In the genomic region with DNA sequence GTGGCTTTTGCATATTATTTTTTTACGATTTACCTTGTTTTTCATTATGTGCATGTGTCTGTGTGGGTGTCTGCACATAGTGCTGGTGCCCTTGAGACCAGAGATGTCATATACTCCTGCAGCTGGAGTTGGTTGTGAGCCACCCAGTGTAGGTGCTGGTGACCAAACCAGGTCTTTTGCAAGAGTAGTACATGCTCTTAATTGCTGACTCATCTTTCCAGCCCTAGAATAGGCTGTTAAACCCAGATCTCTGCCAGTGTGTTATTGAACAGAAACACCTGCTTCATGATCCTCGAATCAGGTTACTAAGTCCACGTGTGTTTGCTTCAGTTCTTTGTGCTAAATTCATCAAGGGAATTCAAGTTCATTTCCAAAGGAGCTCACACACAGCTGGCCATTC, we compare ENCODE assay signal across 21 mouse cellular contexts. TPM values are rescaled to one million over a fixed set of nuclear protein-coding genes. Genes with fewer than 3 reads are reported as not detected.
DNase-seq lines count a peak whose midpoint lies in the region; ATAC-seq and TF ChIP-seq lines count a peak whose summit lies in the region.
"Had no signal": no experiment of that assay in that cellular context is flagged by ENCODE, and none has a peak within 500 bp of the region (broad histone marks: within the 10 kb centered on the region; RNA-seq: fewer than 3 reads in every experiment).

No protein-coding gene starts in this region.

- DNase-seq in 416B (ENCODE audit: low read depth): peak; percentile 28
- no peak for DNase-seq in CH12.LX (ENCODE audit: extremely low read depth)
- DNase-seq in hindbrain, embryonic 11.5 days (ENCODE audit: low spot score): no peak
- no peak for DNase-seq in left cerebral cortex, postnatal 4 days
- DNase-seq: adrenal gland, adult 2 months; adrenal gland, postnatal 10 days; adrenal gland, postnatal 25 days; cerebellum, adult 11-12 months; cerebellum, adult 2 months; cerebellum, adult 9-10 months; cerebellum, postnatal 10 days; cerebellum, postnatal 25 days; forebrain, postnatal 0 days had no signal

- TF ChIP-seq RAD21 in CH12.LX (IDR thresholded peaks at IDR 0.05; ENCODE audit: low read depth, low read length): no peak

- TF ChIP-seq POLR2A in CH12.LX (IDR thresholded peaks at IDR 0.05; ENCODE audit: low read depth, low read length): no peak

- no peaks in the 10 kb centered on the region for H3K9me3 ChIP-seq in CH12.LX (replicated peaks; ENCODE audit: low read length)
- no peaks in the 10 kb centered on the region for H3K9me3 ChIP-seq in hindbrain, embryonic 11.5 days (ENCODE audit: control insufficient read depth, low read length)
- H3K9me3 ChIP-seq: embryonic facial prominence, embryonic 10.5 days; embryonic facial prominence, embryonic 12.5 days; forebrain, embryonic 13.5 days; forebrain, embryonic 15.5 days; G1E had no signal

- H3K4me2 ChIP-seq in CH12.LX (ENCODE audit: insufficient read depth, low read depth, poor library complexity, severe bottlenecking): no peak overlapping the region
- H3K4me2 ChIP-seq in hindbrain, embryonic 11.5 days (replicated peaks; ENCODE audit: low read depth, low read length): no peak overlapping the region
- H3K4me2 ChIP-seq: embryonic facial prominence, embryonic 12.5 days; forebrain, embryonic 13.5 days; forebrain, embryonic 15.5 days had no signal

- intact Hi-C loops in left cerebral cortex, postnatal 4 days (cut with DNase I): no loop called here

- dilution Hi-C loops in CH12.LX (cut with MboI; ENCODE audit: extremely low pct_ligation_motif_present, extremely low pct_unique_long_range_greater_than_20kb, low sequenced_read_pairs): no loop called here

- H3K36me3 ChIP-seq in CH12.LX (replicated peaks in 1 of 2; ENCODE audit: control insufficient read depth in 1 of 2, insufficient read depth in 1 of 2, low read length in 1 of 2): peaks cover 7 to 53% of the 10 kb centered on the region in 2 experiments
- 0 out of 2 replicates have a peak, but pooled peaks cover 5% of the 10 kb centered on the region for H3K36me3 ChIP-seq in hindbrain, embryonic 11.5 days (ENCODE audit: control insufficient read depth, insufficient read depth, low read length)

- ATAC-seq in granulocyte monocyte progenitor cell, adult 5-6 weeks (replicated peaks; ENCODE audit: poor library complexity, severe bottlenecking): peak; percentile 44; the same call in 1 of the 2 replicates
- peak; percentile 50; the same call in 1 of the 2 replicates for ATAC-seq in megakaryocyte progenitor cell, adult 5-6 weeks (replicated peaks; ENCODE audit: poor library complexity)
- no peak for ATAC-seq in monocyte, adult 5-6 weeks (replicated peaks; ENCODE audit: insufficient number of reproducible peaks, low FRiP score, low TSS enrichment, poor library complexity, severe bottlenecking)
- ATAC-seq in hindbrain, embryonic 11.5 days (ENCODE audit: low FRiP score): no peak
- ATAC-seq: forebrain, embryonic 13.5 days; forebrain, embryonic 15.5 days; forebrain, postnatal 0 days had no signal

- no peak overlapping the region for H3K27ac ChIP-seq in CH12.LX (ENCODE audit: insufficient read depth, low read depth)
- no peak overlapping the region for H3K27ac ChIP-seq in hindbrain, embryonic 11.5 days (ENCODE audit: low read depth, low read length)
- H3K27ac ChIP-seq: embryonic facial prominence, embryonic 10.5 days; embryonic facial prominence, embryonic 12.5 days; forebrain, embryonic 13.5 days; forebrain, embryonic 15.5 days had no signal

- H3K4me1 ChIP-seq in CH12.LX (ENCODE audit: control insufficient read depth in 1 of 2, insufficient read depth in 2 of 2): no peaks in the 10 kb centered on the region
- no peaks in the 10 kb centered on the region for H3K4me1 ChIP-seq in hindbrain, embryonic 11.5 days (replicated peaks; ENCODE audit: control insufficient read depth, insufficient read depth, low read length)
- H3K4me1 ChIP-seq: embryonic facial prominence, embryonic 12.5 days; forebrain, embryonic 13.5 days; forebrain, embryonic 15.5 days had no signal

- H3K79me2 ChIP-seq in CH12.LX (replicated peaks; ENCODE audit: control insufficient read depth, extremely low read depth, insufficient read depth, poor library complexity, severe bottlenecking): no peaks in the 10 kb centered on the region

- in situ Hi-C loops in CH12.LX (cut with MboI; ENCODE audit: low pct_ligation_motif_present, low pct_unique_long_range_greater_than_20kb, low sequenced_read_pairs): no loop called here

- H3K9ac ChIP-seq in CH12.LX (ENCODE audit: insufficient read depth, low read depth): no peak overlapping the region
- H3K9ac ChIP-seq in hindbrain, embryonic 11.5 days (ENCODE audit: low read depth, low read length): no peak overlapping the region
- H3K9ac ChIP-seq: embryonic facial prominence, embryonic 12.5 days; forebrain, embryonic 13.5 days; forebrain, embryonic 15.5 days; forebrain, postnatal 0 days had no signal

- 86% methylated on average over 3 of the region's 3 CpGs for WGBS in hindbrain, embryonic 11.5 days

- TF ChIP-seq EP300 in CH12.LX (IDR thresholded peaks at IDR 0.05; ENCODE audit: low read length): no peak

- H3K27me3 ChIP-seq in CH12.LX (replicated peaks): no peaks in the 10 kb centered on the region
- no peaks in the 10 kb centered on the region for H3K27me3 ChIP-seq in hindbrain, embryonic 11.5 days (ENCODE audit: control insufficient read depth, insufficient read depth, low read length)
- H3K27me3 ChIP-seq: embryonic facial prominence, embryonic 12.5 days; forebrain, embryonic 13.5 days; forebrain, embryonic 15.5 days had no signal

- no peak overlapping the region for H3K4me3 ChIP-seq in CH12.LX (replicated peaks in 1 of 3; ENCODE audit: low read depth in 2 of 3, low read length in 2 of 3, poor library complexity in 1 of 3)
- H3K4me3 ChIP-seq in hindbrain, embryonic 11.5 days (ENCODE audit: low read depth, low read length): no peak overlapping the region
- H3K4me3 ChIP-seq: embryonic facial prominence, embryonic 10.5 days; embryonic facial prominence, embryonic 12.5 days; forebrain, embryonic 13.5 days; forebrain, embryonic 15.5 days had no signal

- TF ChIP-seq CTCF in CH12.LX (conservative IDR thresholded peaks at IDR 0.05 in 1 of 2, IDR thresholded peaks at IDR 0.05 in 1 of 2; ENCODE audit: low read depth in 2 of 2, low read length in 2 of 2): no peak

TF ChIP-seq in CH12.LX, 34 proteins besides CTCF, POLR2A, EP300 and RAD21:
- TF ChIP-seq MXI1 (IDR thresholded peaks at IDR 0.05; ENCODE audit: low read depth, low read length) (no peak), MAFK (IDR thresholded peaks at IDR 0.05; ENCODE audit: insufficient replicate concordance, low read length) (peak; percentile 65; the same call in 1 of the 2 replicates)
TF ChIP-seq in CH12.LX: peak in this region for 1.

RNA-seq across cellular contexts. Expression of a gene that starts 23.6 kb away (rescaled TPM):
- total RNA-seq in CH12.LX (2012; rRNA removed): 189 and 226 TPM in 2 replicates
- total RNA-seq in CH12.LX (2014; rRNA removed): 338 and 351 TPM in 2 replicates
- 288 and 301 TPM in 2 replicates for polyA plus RNA-seq in CH12.LX (2012; ENCODE audit: insufficient read length, low read depth)
- total RNA-seq in granulocyte monocyte progenitor cell, adult 5-6 weeks (2014; fragmentation: Nextera tagmentation): 277 and 291 TPM in 2 replicates
- 200 and 242 TPM in 2 replicates for total RNA-seq in granulocyte monocyte progenitor cell, adult 5-6 weeks (2017)
- total RNA-seq in megakaryocyte progenitor cell, adult 5-6 weeks (2015): 315 and 317 TPM in 2 replicates
- 229 and 230 TPM in 2 replicates for total RNA-seq in megakaryocyte progenitor cell, adult 5-6 weeks (2017)
- 14.2 to 20.1 TPM (median 16.1 TPM) in 3 replicates for total RNA-seq in monocyte, adult 5-6 weeks (2017)
- polyA plus RNA-seq in hindbrain, embryonic 11.5 days (2014; fragmentation: Nextera tagmentation; extraction: Ambion mirVana): 175 and 188 TPM in 2 replicates
- total RNA-seq in left cerebral cortex, postnatal 4 days (2021): 10 to 100 TPM; 82.6 to 88.1 TPM

RNA-seq across cellular contexts. Expression of a gene that starts 26.9 kb away (rescaled TPM):
- total RNA-seq in CH12.LX (2012; rRNA removed) (12.4 and 15.1 TPM in 2 replicates), CH12.LX (2014; rRNA removed) (7.3 and 8.4 TPM in 2 replicates)
- polyA plus RNA-seq in CH12.LX (2012; ENCODE audit: insufficient read length, low read depth): 9.7 and 10.1 TPM in 2 replicates
- 6.0 and 12.3 TPM in 2 replicates for total RNA-seq in granulocyte monocyte progenitor cell, adult 5-6 weeks (2014; fragmentation: Nextera tagmentation)
- 6.9 and 15.3 TPM in 2 replicates for total RNA-seq in granulocyte monocyte progenitor cell, adult 5-6 weeks (2017)
- total RNA-seq in megakaryocyte progenitor cell, adult 5-6 weeks (2015): 10.1 and 10.5 TPM in 2 replicates
- total RNA-seq in megakaryocyte progenitor cell, adult 5-6 weeks (2017): 9.5 and 13.0 TPM in 2 replicates
- total RNA-seq in monocyte, adult 5-6 weeks (2017): 9.7 to 19.3 TPM (median 12.1 TPM) in 3 replicates
- 36.0 and 37.1 TPM in 2 replicates for polyA plus RNA-seq in hindbrain, embryonic 11.5 days (2014; fragmentation: Nextera tagmentation; extraction: Ambion mirVana)
- 10 to 100 TPM; 38.4 to 42.9 TPM for total RNA-seq in left cerebral cortex, postnatal 4 days (2021)

RNA-seq across cellular contexts. Expression of a gene that starts 27.0 kb away (rescaled TPM):
- total RNA-seq in CH12.LX (2012; rRNA removed): 13.2 and 15.4 TPM in 2 replicates
- 14.4 and 14.9 TPM in 2 replicates for total RNA-seq in CH12.LX (2014; rRNA removed)
- 14.7 and 15.4 TPM in 2 replicates for polyA plus RNA-seq in CH12.LX (2012; ENCODE audit: insufficient read length, low read depth)
- 11.5 and 12.4 TPM in 2 replicates for total RNA-seq in granulocyte monocyte progenitor cell, adult 5-6 weeks (2014; fragmentation: Nextera tagmentation)
- total RNA-seq in granulocyte monocyte progenitor cell, adult 5-6 weeks (2017): 17.3 and 20.9 TPM in 2 replicates
- 13.2 and 16.8 TPM in 2 replicates for total RNA-seq in megakaryocyte progenitor cell, adult 5-6 weeks (2015)
- 18.9 and 23.2 TPM in 2 replicates for total RNA-seq in megakaryocyte progenitor cell, adult 5-6 weeks (2017)
- total RNA-seq in monocyte, adult 5-6 weeks (2017): 13.0 to 26.2 TPM (median 21.2 TPM) in 3 replicates
- 30.2 and 32.5 TPM in 2 replicates for polyA plus RNA-seq in hindbrain, embryonic 11.5 days (2014; fragmentation: Nextera tagmentation; extraction: Ambion mirVana)
- total RNA-seq in left cerebral cortex, postnatal 4 days (2021): 10 to 100 TPM; 27.6 to 31.2 TPM

Comparison
In these comparisons a context has a peak if more than half of its experiments do, and no peak if none do; other contexts are left out.
1. ATAC-seq: peak in granulocyte monocyte progenitor cell, adult 5-6 weeks (single experiment) and megakaryocyte progenitor cell, adult 5-6 weeks (single experiment); none in monocyte, adult 5-6 weeks (single experiment) and hindbrain, embryonic 11.5 days (single experiment).